Mouse (Mus musculus): ENCODE results near the gene Hsd17b14. TPM values are rescaled to one million over a fixed set of nuclear protein-coding genes. Genes with fewer than 3 reads are reported as not detected.

Hsd17b14 gene
- polyA plus RNA-seq, 1 experiment from 2014 or later: 0.52 TPM

DNA sequence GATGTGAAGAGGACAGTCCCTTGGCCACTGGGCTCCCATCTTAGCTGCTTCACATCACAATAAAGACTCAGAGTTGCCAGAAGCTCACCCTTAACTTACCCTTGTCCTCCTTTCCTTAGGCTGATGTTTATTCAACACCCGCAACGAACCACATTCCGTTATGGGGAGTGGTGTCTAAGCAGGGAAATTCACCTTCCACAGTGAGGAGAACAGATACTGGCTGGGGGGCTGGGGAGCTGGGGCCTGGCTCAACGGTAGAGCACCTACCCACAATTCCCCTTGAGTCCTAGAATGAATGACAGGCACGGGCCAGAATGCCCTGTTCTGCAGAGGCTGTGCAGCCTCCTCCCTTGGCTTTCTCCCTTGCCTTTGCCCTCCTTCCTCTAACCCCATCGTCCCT is 4.2 kb downstream of the Hsd17b14 start:
- WGBS: 70% methylated on average over 6 of the region's 6 CpGs
- Histone ChIP-seq H3K9ac (no peak overlapping the region), H3K36me3 (replicated peaks) (no peaks in the 10 kb centered on the region)

DNA sequence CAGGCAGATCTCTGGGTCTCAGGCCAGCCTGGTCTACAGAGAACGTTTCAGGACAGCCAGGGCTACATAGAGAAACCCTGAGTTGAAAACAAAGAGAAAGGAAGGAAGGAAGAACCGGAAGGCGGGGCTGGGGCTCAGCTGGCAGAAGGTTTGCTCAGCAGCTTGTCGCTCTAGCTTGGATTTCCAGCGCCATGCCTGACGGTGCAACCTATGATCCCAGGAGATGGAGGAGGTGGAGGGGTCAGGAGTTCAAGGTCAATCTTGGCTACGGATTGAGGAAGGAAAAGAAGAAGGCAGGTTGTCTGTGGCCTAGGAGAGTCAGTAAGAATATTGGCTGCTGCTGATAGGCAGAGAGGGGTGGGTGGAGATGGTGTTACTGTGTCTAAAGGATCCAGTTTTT is 5.5 kb downstream of the Hsd17b14 start:
- no peak overlapping the region for H3K27ac ChIP-seq
- no peaks in the 10 kb centered on the region for H3K36me3 ChIP-seq (replicated peaks)
- WGBS: 87% methylated on average over 7 of the region's 7 CpGs
- no peak for ATAC-seq (ENCODE audit: low FRiP score)
- no peak overlapping the region for H3K4me3 ChIP-seq (replicated peaks)
- H3K27me3 ChIP-seq: peaks cover 9% of the 10 kb centered on the region; the same call in 1 of the 2 replicates
- H3K4me1 ChIP-seq: no peaks in the 10 kb centered on the region
- no peak overlapping the region for H3K4me2 ChIP-seq
- H3K9me3 ChIP-seq: no peaks in the 10 kb centered on the region
- no peak overlapping the region for H3K9ac ChIP-seq

More for the DNA sequence above, 4.2 kb downstream of the Hsd17b14 start:
- ATAC-seq (ENCODE audit: low FRiP score): no peak
- Histone ChIP-seq H3K4me1 (no peaks in the 10 kb centered on the region), H3K4me3 (replicated peaks) (no peak overlapping the region), H3K27ac (no peak overlapping the region), H3K9me3 (no peaks in the 10 kb centered on the region), H3K27me3 (peaks cover 9% of the 10 kb centered on the region; the same call in 1 of the 2 replicates), H3K4me2 (no peak overlapping the region)

DNA sequence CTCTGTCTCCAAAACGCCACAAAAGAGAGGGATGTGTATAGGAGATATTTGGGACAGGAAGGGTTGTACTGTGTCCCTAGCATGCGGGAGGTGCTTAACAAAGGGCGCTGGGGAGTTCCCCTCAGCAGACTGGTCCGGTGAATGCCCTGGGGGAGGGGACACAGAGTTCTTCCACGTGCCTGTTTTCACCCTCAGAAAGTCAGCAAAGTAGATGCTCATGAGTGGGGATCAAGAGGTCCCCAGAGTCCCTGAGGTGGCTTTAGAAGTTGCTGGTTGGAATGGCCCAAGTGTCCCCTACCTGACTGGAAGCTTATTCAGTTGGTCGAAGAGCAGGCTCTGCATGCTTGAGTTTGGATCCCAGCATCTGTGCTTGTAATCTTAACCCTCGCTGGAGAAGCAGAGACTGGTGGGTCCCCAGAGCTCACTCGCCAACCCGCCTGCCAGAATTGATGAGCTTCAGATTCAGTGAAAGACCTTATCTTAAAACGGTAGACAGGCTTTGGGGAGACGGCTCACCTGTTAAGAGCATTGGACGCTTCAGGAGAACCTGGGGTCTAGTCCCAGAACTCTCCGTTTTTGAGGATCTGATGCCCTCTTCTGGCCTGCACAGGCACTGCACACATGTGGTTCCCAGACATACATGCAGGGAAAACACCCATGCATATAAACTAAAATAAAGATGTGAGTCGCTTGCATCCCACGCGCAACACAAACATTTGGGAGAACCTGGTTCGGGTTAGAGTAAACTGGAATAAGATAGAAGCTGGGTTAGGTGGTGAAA is 6.3 kb downstream of the Hsd17b14 start:
- no peaks in the 10 kb centered on the region for H3K9me3 ChIP-seq
- no peaks in the 10 kb centered on the region for H3K4me1 ChIP-seq
- no peaks in the 10 kb centered on the region for H3K36me3 ChIP-seq (replicated peaks)
- WGBS: 26% methylated on average over 17 of the region's 17 CpGs
- H3K27ac ChIP-seq: no peak overlapping the region
- H3K4me2 ChIP-seq: no peak overlapping the region
- ATAC-seq (ENCODE audit: low FRiP score): no peak
- H3K27me3 ChIP-seq: peaks cover 9% of the 10 kb centered on the region; the same call in 1 of the 2 replicates
- no peak overlapping the region for H3K4me3 ChIP-seq (replicated peaks)
- H3K9ac ChIP-seq: no peak overlapping the region

DNA sequence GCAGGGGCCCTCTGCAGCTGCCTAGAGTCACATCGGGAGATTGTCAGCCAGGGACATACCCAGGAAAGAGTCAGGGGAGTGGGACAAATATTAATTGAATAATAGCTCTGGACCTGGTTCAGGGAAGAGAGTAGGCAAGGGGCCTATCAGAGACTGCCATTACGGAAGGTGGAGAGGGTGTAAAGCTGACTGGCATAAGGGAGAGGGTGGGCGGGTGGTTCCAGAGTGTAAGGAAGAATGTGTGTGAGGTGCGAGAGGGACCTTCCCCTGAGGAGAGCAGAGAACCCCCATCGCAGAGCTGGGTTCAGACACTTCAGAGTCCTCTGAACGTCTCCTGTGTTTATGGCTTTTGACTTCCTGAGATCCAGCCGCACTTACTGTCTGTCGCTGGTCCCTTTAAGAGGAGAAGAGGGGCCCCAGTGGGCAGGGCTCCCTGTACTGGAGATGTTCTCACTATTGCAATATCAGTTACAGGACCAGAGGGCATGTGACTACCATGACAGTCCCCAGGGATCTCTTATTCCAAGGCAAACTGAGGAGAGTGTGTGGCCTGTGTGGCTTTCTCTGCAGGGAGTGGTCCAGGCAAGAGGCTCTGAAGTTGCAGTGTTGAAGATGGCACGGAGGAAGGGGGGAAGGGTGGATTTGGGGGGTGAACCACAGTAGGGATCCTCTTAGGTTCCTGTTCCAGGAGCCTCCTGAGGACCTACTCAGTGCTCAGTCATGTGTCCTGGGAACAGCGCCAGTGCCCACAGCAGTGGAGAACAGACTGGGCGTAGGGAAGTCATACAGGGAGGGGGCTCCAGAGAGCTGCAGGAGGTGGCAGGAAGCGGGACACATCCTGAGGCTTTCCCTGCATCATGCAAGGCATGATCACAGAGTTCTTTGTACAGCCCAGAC is 7.2 kb downstream of the Hsd17b14 start:
- H3K27ac ChIP-seq: no peak overlapping the region
- H3K9me3 ChIP-seq: no peaks in the 10 kb centered on the region
- ATAC-seq (ENCODE audit: low FRiP score): no peak
- 56% methylated on average over 12 of the region's 12 CpGs for WGBS
- H3K9ac ChIP-seq: no peak overlapping the region
- H3K4me3 ChIP-seq (replicated peaks): no peak overlapping the region
- no peaks in the 10 kb centered on the region for H3K36me3 ChIP-seq (replicated peaks)
- H3K4me1 ChIP-seq: no peaks in the 10 kb centered on the region
- H3K4me2 ChIP-seq: no peak overlapping the region
- H3K27me3 ChIP-seq: peaks cover 9% of the 10 kb centered on the region; the same call in 1 of the 2 replicates

DNA sequence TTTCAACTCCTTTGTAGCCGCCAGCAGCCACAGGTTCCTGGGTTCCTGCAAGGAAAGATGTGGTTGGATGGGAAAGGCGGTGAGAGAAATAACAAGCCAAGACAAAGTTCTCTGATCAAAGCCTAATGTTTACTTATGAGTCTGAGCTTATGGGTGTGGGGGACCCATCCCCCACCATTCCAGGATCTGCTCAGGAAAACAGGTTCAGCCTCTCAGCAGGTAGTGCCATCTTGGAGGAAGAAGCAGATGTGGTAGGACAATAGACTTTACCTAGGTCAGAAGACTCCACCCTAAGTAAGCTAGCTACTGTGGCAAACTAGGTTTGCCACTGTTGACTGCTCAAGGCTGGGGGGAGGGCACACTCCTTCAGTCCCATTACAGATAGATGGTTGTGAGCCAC is 10.1 kb downstream of the Hsd17b14 start:
- H3K4me1 ChIP-seq: peaks cover 16% of the 10 kb centered on the region
- no peak for ATAC-seq (ENCODE audit: low FRiP score)
- no peaks in the 10 kb centered on the region for H3K9me3 ChIP-seq
- WGBS: 85% methylated on average over 2 of the region's 2 CpGs
- H3K36me3 ChIP-seq (replicated peaks): no peaks in the 10 kb centered on the region
- H3K9ac ChIP-seq: no peak overlapping the region
- no peak overlapping the region for H3K4me3 ChIP-seq (replicated peaks)
- no peak overlapping the region for H3K27ac ChIP-seq
- H3K27me3 ChIP-seq: peaks cover 9% of the 10 kb centered on the region; the same call in 1 of the 2 replicates
- no peak overlapping the region for H3K4me2 ChIP-seq

DNA sequence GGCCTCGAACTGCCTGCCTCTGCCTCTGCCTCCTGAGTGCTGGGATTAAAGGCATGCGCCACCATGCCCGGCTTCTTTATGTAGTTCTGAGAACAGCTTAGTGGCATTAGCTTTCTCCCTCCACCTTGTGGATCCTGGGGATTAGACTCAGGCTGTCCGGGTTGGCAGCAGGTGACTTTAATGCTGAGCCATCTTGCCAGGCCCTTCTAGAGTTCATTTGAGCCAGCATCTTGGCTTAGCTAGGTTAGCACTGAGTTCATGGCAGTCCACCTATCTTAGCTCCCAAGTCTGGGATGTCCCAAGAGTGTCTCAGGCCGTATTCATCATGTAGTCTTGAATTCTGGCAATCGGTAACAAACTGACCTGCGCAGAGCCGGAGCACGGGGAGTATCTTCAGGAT is 10.8 kb downstream of the Hsd17b14 start:
- H3K4me2 ChIP-seq: no peak overlapping the region
- H3K9ac ChIP-seq: no peak overlapping the region
- no peak overlapping the region for H3K27ac ChIP-seq
- peaks cover 18% of the 10 kb centered on the region for H3K4me1 ChIP-seq
- peaks cover 9% of the 10 kb centered on the region; the same call in 1 of the 2 replicates for H3K27me3 ChIP-seq
- no peaks in the 10 kb centered on the region for H3K9me3 ChIP-seq
- WGBS: 86% methylated on average over 9 of the region's 9 CpGs
- ATAC-seq (ENCODE audit: low FRiP score): no peak
- no peak overlapping the region for H3K4me3 ChIP-seq (replicated peaks)
- H3K36me3 ChIP-seq (replicated peaks): no peaks in the 10 kb centered on the region

DNA sequence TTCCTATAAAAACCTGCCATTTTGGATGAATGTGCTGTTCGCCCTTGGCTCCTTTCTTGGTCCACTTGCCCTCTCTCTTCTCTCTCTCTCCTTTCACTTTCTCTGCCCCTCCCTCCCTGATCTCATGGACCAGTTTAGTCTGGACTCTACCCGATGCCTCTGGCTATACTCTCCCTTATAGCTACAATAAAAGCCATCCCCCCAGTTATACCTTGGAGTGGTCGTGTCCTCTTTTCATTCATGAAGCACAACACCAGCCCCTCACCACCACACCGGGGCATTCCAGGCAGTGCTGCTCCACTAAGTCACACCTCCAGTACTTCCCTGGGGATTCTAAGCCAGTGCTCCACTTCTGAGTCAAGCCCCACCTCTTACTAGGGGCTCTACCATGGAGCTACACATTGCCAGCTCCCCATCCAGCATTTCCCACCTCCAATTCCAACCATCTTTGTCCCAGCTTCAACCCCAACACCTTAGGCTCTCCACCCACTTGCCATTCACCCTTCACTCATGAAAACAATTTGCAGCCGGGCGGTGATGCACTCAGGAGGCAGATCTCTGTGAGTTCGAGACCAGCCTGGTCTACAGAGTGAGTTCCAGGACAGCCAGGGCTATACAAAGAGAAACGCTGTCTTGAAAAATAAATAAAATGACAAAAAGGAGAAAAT is 12.6 kb downstream of the Hsd17b14 start:
- Histone ChIP-seq H3K27ac (no peak overlapping the region), H3K27me3 (0 out of 2 replicates have a peak, but pooled peaks cover 2% of the 10 kb centered on the region), H3K9me3 (no peaks in the 10 kb centered on the region), H3K36me3 (replicated peaks) (no peaks in the 10 kb centered on the region), H3K4me2 (peak overlapping the region; percentile 84), H3K4me1 (peaks cover 29% of the 10 kb centered on the region), H3K4me3 (replicated peaks) (no peak overlapping the region), H3K9ac (no peak overlapping the region)
- no peak for ATAC-seq (ENCODE audit: low FRiP score)
- WGBS: 70% methylated on average over 8 of the region's 8 CpGs

DNA sequence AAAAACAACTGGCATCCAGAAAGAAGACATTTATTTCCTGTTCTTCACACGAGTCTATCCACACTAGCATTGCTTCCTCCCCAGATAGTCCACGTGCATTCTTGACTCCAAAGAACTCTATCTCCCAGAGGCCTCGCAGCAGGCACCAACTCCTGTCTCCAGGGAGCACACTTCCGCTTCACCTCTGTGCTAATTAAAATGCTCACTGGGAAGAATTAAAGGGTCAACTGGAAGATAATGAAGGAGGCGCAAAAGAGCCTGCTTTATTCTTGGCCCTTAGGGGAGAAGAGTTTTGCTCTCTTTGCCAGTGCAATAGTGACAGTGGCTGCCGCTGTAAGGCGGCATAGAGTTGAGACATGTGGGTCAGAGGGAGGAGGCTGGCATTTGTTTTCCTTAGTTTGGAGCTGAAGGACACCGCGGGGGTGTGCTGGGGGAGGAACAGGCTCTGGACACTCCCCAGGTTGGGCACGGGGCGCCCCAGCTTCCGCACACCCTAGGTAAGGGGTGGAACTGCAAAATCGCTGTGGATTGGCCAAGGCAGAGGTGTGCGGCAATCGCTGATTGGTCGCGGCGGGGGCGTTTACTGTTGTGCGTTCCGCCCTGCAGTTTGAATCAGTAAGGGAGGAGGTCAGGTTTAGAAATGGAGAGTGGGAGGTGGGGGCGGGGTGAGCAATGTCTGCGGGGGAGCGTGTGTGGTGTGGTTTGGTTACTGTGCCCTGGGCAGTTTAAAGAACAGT is 13.3 kb downstream of the Hsd17b14 start:
- H3K27ac ChIP-seq: peak overlapping the region; percentile 78
- H3K4me3 ChIP-seq (replicated peaks): peak overlapping the region; percentile 47
- H3K4me2 ChIP-seq: peak overlapping the region; percentile 84
- no peaks in the 10 kb centered on the region for H3K36me3 ChIP-seq (replicated peaks)
- H3K9ac ChIP-seq: peak overlapping the region; percentile 49
- no peaks in the 10 kb centered on the region for H3K9me3 ChIP-seq
- WGBS: 2% methylated on average over 24 of the region's 24 CpGs
- no peaks in the 10 kb centered on the region for H3K27me3 ChIP-seq
- H3K4me1 ChIP-seq: peaks cover 29% of the 10 kb centered on the region
- peak; percentile 94 for ATAC-seq (ENCODE audit: low FRiP score)

DNA sequence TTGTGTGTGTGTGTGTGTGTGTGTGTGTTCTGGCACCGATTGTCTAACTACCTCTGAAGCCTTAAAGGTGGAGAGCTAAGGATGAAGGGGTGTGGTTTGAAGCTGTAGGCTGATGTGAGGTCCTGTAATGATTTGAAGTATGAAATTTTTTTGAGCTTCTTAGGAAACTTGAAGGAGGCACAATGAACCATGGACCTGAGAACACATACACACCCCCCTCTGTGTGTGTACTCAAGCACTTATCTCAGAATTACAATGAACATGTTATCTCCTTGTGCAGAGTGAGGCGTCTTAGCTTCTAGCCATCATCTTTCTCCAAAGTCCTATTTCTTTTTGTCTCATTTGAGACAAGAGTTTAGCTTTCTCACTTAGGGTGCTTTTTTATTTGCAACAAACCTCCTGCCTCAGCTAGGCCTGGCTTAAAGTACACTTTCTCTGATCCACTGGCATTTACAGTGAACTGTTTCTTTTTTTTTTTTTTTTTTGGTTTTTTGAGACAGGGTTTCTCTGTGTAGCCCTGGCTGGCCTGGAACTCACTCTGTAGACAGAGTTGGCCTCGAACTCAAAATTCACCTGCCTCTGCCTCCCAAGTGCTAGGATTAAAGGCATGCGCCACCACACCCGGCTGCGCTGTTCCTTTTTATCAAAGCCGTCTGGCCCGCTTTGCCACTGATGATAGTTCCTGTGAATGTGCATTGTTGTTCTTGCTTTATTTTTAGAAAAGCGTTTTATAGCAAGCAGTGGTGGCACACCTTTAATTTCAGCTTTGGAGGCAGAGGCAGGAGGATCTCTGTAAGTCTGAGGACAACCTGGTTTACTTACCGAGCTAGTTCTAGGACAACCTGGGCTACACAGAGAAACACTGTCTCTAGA is 14.1 kb downstream of the Hsd17b14 start:
- Histone ChIP-seq H3K9me3 (no peaks in the 10 kb centered on the region), H3K9ac (peak overlapping the region; percentile 49; the same call in 1 of the 2 replicates), H3K27ac (peak overlapping the region; percentile 78), H3K4me1 (peaks cover 29% of the 10 kb centered on the region), H3K4me3 (replicated peaks) (peak overlapping the region; percentile 47), H3K27me3 (no peaks in the 10 kb centered on the region), H3K4me2 (peak overlapping the region; percentile 84), H3K36me3 (replicated peaks) (no peaks in the 10 kb centered on the region)
- whole genome bisulfite sequencing: 81% methylated on average over 10 of the region's 10 CpGs
- ATAC-seq (ENCODE audit: low FRiP score): no peak; the same call in 1 of the 2 replicates

DNA sequence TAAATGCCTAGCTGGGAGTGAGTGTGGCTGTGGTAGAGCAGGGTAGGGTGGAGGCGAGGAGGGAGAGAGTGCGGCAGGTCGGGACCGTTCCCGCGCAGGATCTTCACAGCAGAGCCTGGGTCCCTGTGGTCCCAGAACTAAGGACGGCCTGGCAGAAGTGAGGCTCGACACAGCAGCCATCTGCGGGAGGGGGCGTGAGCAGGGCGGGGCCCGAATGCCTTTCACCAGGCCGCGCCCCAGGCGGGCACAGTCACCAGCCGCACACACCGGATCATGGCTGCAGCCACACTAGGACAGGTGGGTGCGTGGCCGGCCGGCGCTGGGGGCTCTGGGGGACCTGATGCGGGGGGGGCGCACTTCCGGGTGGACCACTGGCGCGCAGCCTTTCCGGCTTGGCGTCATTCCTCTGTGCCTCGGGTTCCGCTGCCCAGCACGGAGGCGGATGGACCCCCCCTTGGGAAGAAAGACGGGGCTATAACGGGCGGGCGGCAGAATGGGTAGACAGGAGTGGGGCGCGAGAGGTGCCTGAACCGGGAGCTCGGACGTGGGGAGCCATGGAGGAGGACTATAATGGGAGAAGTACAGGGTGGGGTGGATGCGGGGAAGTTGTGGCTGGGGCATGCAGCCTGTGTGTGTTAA is 15.5 kb downstream of the Hsd17b14 start, which contains the start of gene Bcat2:
TSS of gene Bcat2 (plus strand) at position 51 of the 639 bp plus-strand sequence.
- Histone ChIP-seq H3K4me1 (peaks cover 29% of the 10 kb centered on the region), H3K36me3 (replicated peaks) (peaks cover 1% of the 10 kb centered on the region; the same call in 1 of the 2 replicates), H3K9me3 (no peaks in the 10 kb centered on the region), H3K9ac (peak within 1 kb of the TSS; percentile 91), H3K4me3 (replicated peaks) (peak within 1 kb of the TSS; percentile 70), H3K4me2 (peak within 1 kb of the TSS; percentile 74), H3K27ac (peak within 1 kb of the TSS; percentile 83), H3K27me3 (no peaks in the 10 kb centered on the region)
- WGBS: 1% methylated on average over 32 of the region's 42 CpGs
- ATAC-seq (ENCODE audit: low FRiP score): peak; percentile 78

Measured in forebrain, embryonic 12.5 days (tissue).